Mouse (Mus musculus): ENCODE results near the gene Sec14l4.
"Not testable (repeated sequence)": the region's sequence is repeated elsewhere in the genome, so short reads cannot be mapped to it uniquely, and the experiment has no call there.

Gene Sec14l4

GRCm38 (mm10) chr11:4031126-4031941 is at the start of gene Sec14l4:
Gene Sec14l4 (plus strand): TSS chr11:4031462.
- no peak for DNase-seq (ENCODE audit: low spot score in 2 of 2)

GRCm38 (mm10) chr11:3981536-3981935 is 49.7 kb upstream of the Sec14l4 start:
- no peak for DNase-seq (ENCODE audit: low spot score in 2 of 2)

- no peak for DNase-seq (ENCODE audit: low spot score in 2 of 2)
Measured at GRCm38 (mm10) chr11:3982275-3983209, 48.7 kb upstream of the Sec14l4 start.

GRCm38 (mm10) chr11:3983291-3983862 is 47.9 kb upstream of the Sec14l4 start, which contains the start of gene Gal3st1:
Gene Gal3st1 (plus strand): TSS chr11:3983636.
- peak in 1 of 2 experiments; percentile 16 for DNase-seq (ENCODE audit: low spot score in 2 of 2)

- no peak for DNase-seq (ENCODE audit: low spot score in 2 of 2)
Measured at GRCm38 (mm10) chr11:3983863-3984745, 47.2 kb upstream of the Sec14l4 start.

- DNase-seq (ENCODE audit: low spot score in 2 of 2) = no peak
Measured at GRCm38 (mm10) chr11:3989748-3990147, 41.5 kb upstream of the Sec14l4 start.

- DNase-seq (ENCODE audit: low spot score in 2 of 2) = no peak
Measured at GRCm38 (mm10) chr11:3993132-3993531, 38.1 kb upstream of the Sec14l4 start.

- no peak for DNase-seq (ENCODE audit: low spot score in 2 of 2)
Measured at GRCm38 (mm10) chr11:3993914-3994313, 37.3 kb upstream of the Sec14l4 start.

- DNase-seq (ENCODE audit: low spot score in 2 of 2) = no peak
Measured at GRCm38 (mm10) chr11:3995511-3995910, 35.8 kb upstream of the Sec14l4 start.

GRCm38 (mm10) chr11:3996840-3997239 is 34.4 kb upstream of the Sec14l4 start:
- DNase-seq (ENCODE audit: low spot score in 2 of 2) = no peak

- no peak for DNase-seq (ENCODE audit: low spot score in 2 of 2)
Measured at GRCm38 (mm10) chr11:3997978-3998720, 33.1 kb upstream of the Sec14l4 start.

GRCm38 (mm10) chr11:3999547-3999946 is 31.7 kb upstream of the Sec14l4 start:
- DNase-seq (ENCODE audit: low spot score in 2 of 2) = no peak

- DNase-seq (ENCODE audit: low spot score in 2 of 2) = peak; percentile 29 to 35
Measured at GRCm38 (mm10) chr11:4001603-4002002, 29.7 kb upstream of the Sec14l4 start.

GRCm38 (mm10) chr11:4005220-4005805 is 25.9 kb upstream of the Sec14l4 start:
- no peak for DNase-seq (ENCODE audit: low spot score in 2 of 2)

- DNase-seq (ENCODE audit: low spot score in 2 of 2) = no peak
Measured at GRCm38 (mm10) chr11:4006462-4006861, 24.8 kb upstream of the Sec14l4 start.

GRCm38 (mm10) chr11:4012616-4013015 is 18.6 kb upstream of the Sec14l4 start:
- no peak for DNase-seq (ENCODE audit: low spot score in 2 of 2)

GRCm38 (mm10) chr11:4015796-4016195 is 15.5 kb upstream of the Sec14l4 start:
- DNase-seq (ENCODE audit: low spot score in 2 of 2) = not testable (repeated sequence)

GRCm38 (mm10) chr11:4022111-4022510 is 9.2 kb upstream of the Sec14l4 start:
- DNase-seq (ENCODE audit: low spot score in 2 of 2) = not testable (repeated sequence)

- DNase-seq (ENCODE audit: low spot score in 2 of 2) = no peak
Measured at GRCm38 (mm10) chr11:4023321-4023720, 7.9 kb upstream of the Sec14l4 start.

GRCm38 (mm10) chr11:4027066-4027465 is 4.2 kb upstream of the Sec14l4 start:
- no peak for DNase-seq (ENCODE audit: low spot score in 2 of 2)
